Mouse (Mus musculus) intestine, embryonic 15.5 days (tissue): ENCODE measurements around the gene Gm13089. TPM values are rescaled to one million over a fixed set of nuclear protein-coding genes. Genes with fewer than 3 reads are reported as not detected.
"Not testable (repeated sequence)": the region's sequence is repeated elsewhere in the genome, so short reads cannot be mapped to it uniquely, and the experiment has no call there.

Experiments used
- ATAC-seq: fragments of 200-750 bp; cut with Nextera tagmentation; 2 replicates; pipeline ENCODE4 v1.8.0; 2017; ENCODE audit warnings: moderate TSS enrichment, moderate library complexity
- H3K27ac ChIP-seq: fragments of 300-500 bp; sonication (generic); 2 replicates; pipeline ENCODE4 v1.5.1; 2015; ENCODE audit warnings: mild to moderate bottlenecking, inconsistent platforms
- H3K27me3 ChIP-seq: fragments of 300-500 bp; sonication (generic); replicated peaks from 2 replicates; pipeline ENCODE4 v1.6.1; 2015; ENCODE audit warnings: inconsistent platforms
- H3K36me3 ChIP-seq: fragments of 300-500 bp; sonication (generic); 2 replicates; pipeline ENCODE4 v1.6.1; 2015; ENCODE audit warnings: inconsistent platforms
- H3K4me1 ChIP-seq: fragments of 300-500 bp; sonication (generic); replicated peaks from 2 replicates; pipeline ENCODE4 v1.6.1; 2015; ENCODE audit warnings: inconsistent platforms
- H3K4me2 ChIP-seq: fragments of 300-500 bp; sonication (generic); replicated peaks from 2 replicates; pipeline ENCODE4 v1.6.1; 2015; ENCODE audit warnings: mild to moderate bottlenecking, inconsistent platforms
- H3K4me3 ChIP-seq: fragments of 300-500 bp; sonication (generic); replicated peaks from 2 replicates; pipeline ENCODE4 v1.5.1; 2015; ENCODE audit warnings: inconsistent platforms
- H3K9ac ChIP-seq: fragments of 300-500 bp; sonication (generic); 2 replicates; pipeline ENCODE4 v1.6.1; 2015; ENCODE audit warnings: inconsistent platforms
- H3K9me3 ChIP-seq: fragments of 300-500 bp; sonication (generic); 2 replicates; pipeline ENCODE4 v1.6.1; 2016; ENCODE audit warnings: inconsistent platforms
- WGBS: fragments of 180-500 bp; shearing (Covaris S2); methylation state at CpG from one replicate; pipeline ENCODE4 v1.1.7; 2015; 5-methylcytosine and 5-hydroxymethylcytosine counted together
- polyA plus RNA-seq: library from polyadenylated mRNA; unstranded; fragments of >200 nt; fragmentation: Nextera tagmentation; extraction: Ambion mirVana; gene quantifications from 2 replicates; pipeline ENCODE4 v1.2.1, GENCODE M21; 2015

Gene Gm13089
- polyA plus RNA-seq, result not detected in 2 replicates

GRCm38 (mm10) chr4:143702611-143703010 lies at the start of gene Gm13089:
Gene Gm13089 (minus strand): TSS chr4:143702711.
- H3K4me3 ChIP-seq, result no peak within 1 kb of the TSS
- no peaks in the 10 kb centered on the region for H3K4me1 ChIP-seq
- whole genome bisulfite sequencing, result 81% methylated on average over 2 of the region's 2 CpGs
- no peak within 1 kb of the TSS for H3K9ac ChIP-seq
- H3K4me2 ChIP-seq, result no peak within 1 kb of the TSS
- H3K36me3 ChIP-seq, result no peaks in the 10 kb centered on the region
- ATAC-seq, result no peak
- no peaks in the 10 kb centered on the region for H3K27me3 ChIP-seq
- no peak within 1 kb of the TSS for H3K27ac ChIP-seq
- H3K9me3 ChIP-seq, result 0 out of 2 replicates have a peak, but pooled peaks cover 2% of the 10 kb centered on the region

DNA sequence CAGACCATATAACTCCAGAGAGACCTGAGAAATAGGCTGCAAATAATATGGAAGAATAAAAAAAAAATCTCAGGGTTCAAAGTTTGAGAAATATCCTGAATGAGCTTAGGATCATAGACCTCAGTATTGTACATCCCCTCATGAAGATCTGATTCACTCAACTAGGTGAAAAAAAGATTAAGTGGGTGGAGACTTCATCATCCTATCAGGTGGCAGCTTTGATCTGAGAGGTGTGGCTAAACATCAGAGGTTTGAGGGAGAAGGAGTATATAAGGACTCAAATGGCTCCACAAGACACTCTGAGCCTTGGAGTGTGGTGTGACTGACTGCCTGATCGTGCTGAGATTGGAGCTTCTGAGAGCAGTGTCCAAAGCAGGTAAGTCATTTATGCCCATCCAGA lies 16.6 kb upstream of the Gm13089 start, which contains the start of gene Gm13078:
Gm13078 (plus strand) TSS at position 301 of the 400 bp plus-strand sequence.
- Histone ChIP-seq H3K27me3 (no peaks in the 10 kb centered on the region), H3K9ac (no peak within 1 kb of the TSS), H3K27ac (no peak within 1 kb of the TSS), H3K9me3 (no peaks in the 10 kb centered on the region), H3K4me1 (no peaks in the 10 kb centered on the region), H3K4me3 (no peak within 1 kb of the TSS), H3K36me3 (no peaks in the 10 kb centered on the region), H3K4me2 (no peak within 1 kb of the TSS)
- 85% methylated on average over 1 of the region's 1 CpGs for WGBS
- ATAC-seq, result no peak

- H3K4me2 ChIP-seq, H3K9me3 ChIP-seq, H3K27ac ChIP-seq, H3K4me1 ChIP-seq, ATAC-seq, H3K27me3 ChIP-seq, H3K36me3 ChIP-seq, H3K4me3 ChIP-seq, H3K9ac ChIP-seq: not testable (repeated sequence)
These were observed 45.4 kb downstream of the Gm13089 start, which contains the start of gene Gm13088 for GRCm38 (mm10) chr4:143657146-143657545. Gene Gm13088 (minus strand): TSS chr4:143657246.

Other genes starting within 250 kb of the Gm13089 start
- not detected in 2 replicates for gene Gm13043, start 191.4 kb downstream of the Gm13089 start, polyA plus RNA-seq
- not detected in 2 replicates for gene Gm13040, start 166.8 kb downstream of the Gm13089 start, polyA plus RNA-seq
- gene BC080695, start 151.0 kb downstream of the Gm13089 start, polyA plus RNA-seq, result not detected in 2 replicates
- not detected in 2 replicates for gene Gm13057, start 151.0 kb downstream of the Gm13089 start, polyA plus RNA-seq
- gene Gm13083, start 87.7 kb downstream of the Gm13089 start, polyA plus RNA-seq, result not detected in 2 replicates
- gene Gm13088, start 45.5 kb downstream of the Gm13089 start, polyA plus RNA-seq, result not detected in 2 replicates
- not detected in 2 replicates for gene Gm13078, start 16.7 kb upstream of the Gm13089 start, polyA plus RNA-seq
- not detected in 2 replicates for gene Gm13023, start 86.6 kb upstream of the Gm13089 start, polyA plus RNA-seq
- not detected in 2 replicates for gene Gm13084, start 113.4 kb upstream of the Gm13089 start, polyA plus RNA-seq
- gene Gm13103, start 143.8 kb upstream of the Gm13089 start, polyA plus RNA-seq, result not detected in 2 replicates
- not detected in 2 replicates for gene Pramef6, start 197.7 kb upstream of the Gm13089 start, polyA plus RNA-seq
- gene Pramef25, start 248.3 kb upstream of the Gm13089 start, polyA plus RNA-seq, result not detected in 2 replicates